Mouse (Mus musculus) heart, embryonic 15.5 days (tissue): ENCODE results near the gene Riox2. TPM values are rescaled to one million over a fixed set of nuclear protein-coding genes. Genes with fewer than 3 reads are reported as not detected.

Source experiments
- ATAC-seq: fragments of 200-750 bp; cut with Nextera tagmentation; replicated peaks from 2 replicates; pipeline ENCODE4 v1.8.0; 2017; ENCODE audit warnings: low read depth, moderate TSS enrichment; ENCODE audit not compliant: insufficient number of reproducible peaks, insufficient read depth, low FRiP score
- H3K27ac ChIP-seq: fragments of 300-500 bp; sonication (generic); 2 replicates; pipeline ENCODE4 v1.5.1; 2015; ENCODE audit warnings: mild to moderate bottlenecking, inconsistent platforms
- H3K27me3 ChIP-seq: fragments of 300-500 bp; sonication (generic); 2 replicates; pipeline ENCODE4 v1.6.1; 2015; ENCODE audit warnings: inconsistent platforms
- H3K36me3 ChIP-seq: fragments of 300-500 bp; sonication (generic); 2 replicates; pipeline ENCODE4 v1.6.1; 2015; ENCODE audit warnings: mild to moderate bottlenecking, inconsistent platforms
- H3K4me1 ChIP-seq: fragments of 300-500 bp; sonication (generic); replicated peaks from 2 replicates; pipeline ENCODE4 v1.6.1; 2015; ENCODE audit warnings: inconsistent platforms
- H3K4me2 ChIP-seq: fragments of 300-500 bp; sonication (generic); 2 replicates; pipeline ENCODE4 v1.6.1; 2015; ENCODE audit warnings: inconsistent platforms, mild to moderate bottlenecking, moderate library complexity
- H3K4me3 ChIP-seq: fragments of 300-500 bp; sonication (generic); 2 replicates; pipeline ENCODE4 v1.5.1; 2015; ENCODE audit warnings: mild to moderate bottlenecking, inconsistent platforms
- H3K9ac ChIP-seq: fragments of 300-500 bp; sonication (generic); 2 replicates; pipeline ENCODE4 v1.6.1; 2015; ENCODE audit warnings: mild to moderate bottlenecking, inconsistent platforms
- H3K9me3 ChIP-seq: fragments of 300-500 bp; sonication (generic); replicated peaks from 2 replicates; pipeline ENCODE4 v1.6.1; 2016; ENCODE audit warnings: inconsistent platforms
- WGBS: fragments of 180-500 bp; shearing (Covaris S2); methylation state at CpG from one replicate; pipeline ENCODE4 v1.1.7; 2015; ENCODE audit warnings: mixed read lengths; 5-methylcytosine and 5-hydroxymethylcytosine counted together
- polyA plus RNA-seq: library from polyadenylated mRNA; unstranded; fragments of >200 nt; fragmentation: Nextera tagmentation; extraction: Ambion mirVana; gene quantifications from 2 replicates; pipeline ENCODE4 v1.2.1, GENCODE M21; 2015

Riox2 gene
- polyA plus RNA-seq, 1 experiment from 2014 or later = 22.8 TPM

- WGBS = 44% methylated on average over 6 of the region's 6 CpGs
- ATAC-seq = no peak
- H3K9me3 ChIP-seq = no peaks in the 10 kb centered on the region; the same call in 1 of the 2 replicates
- no peaks in the 10 kb centered on the region for H3K27me3 ChIP-seq
- H3K4me1 ChIP-seq = peaks cover 7% of the 10 kb centered on the region
- H3K36me3 ChIP-seq = no peaks in the 10 kb centered on the region
- H3K4me3 ChIP-seq = peak overlapping the region; percentile 67
- H3K9ac ChIP-seq = peak overlapping the region; percentile 60; the same call in 1 of the 2 replicates
- H3K27ac ChIP-seq = no peak overlapping the region
- H3K4me2 ChIP-seq = peak overlapping the region; percentile 70
These were observed 971 bp downstream of the Riox2 start for GRCm38 (mm10) chr16:59472546-59472945.

GRCm38 (mm10) chr16:59474788-59475187 is 3.2 kb downstream of the Riox2 start:
- WGBS = 22% methylated on average over 1 of the region's 1 CpGs
- no peak for ATAC-seq

GRCm38 (mm10) chr16:59477955-59478354 is 6.4 kb downstream of the Riox2 start:
- H3K4me2 ChIP-seq = no peak overlapping the region
- no peaks in the 10 kb centered on the region for H3K9me3 ChIP-seq
- H3K9ac ChIP-seq = no peak overlapping the region
- ATAC-seq = no peak
- peaks cover under 1% of the 10 kb centered on the region; the same call in 1 of the 2 replicates for H3K4me1 ChIP-seq
- H3K4me3 ChIP-seq = no peak overlapping the region
- H3K27ac ChIP-seq = no peak overlapping the region
- H3K27me3 ChIP-seq = no peaks in the 10 kb centered on the region
- peaks cover 21% of the 10 kb centered on the region for H3K36me3 ChIP-seq
- WGBS = 80% methylated on average over 3 of the region's 3 CpGs

More at GRCm38 (mm10) chr16:59474788-59475187, 3.2 kb downstream of the Riox2 start:
- H3K36me3 ChIP-seq = peaks cover 9% of the 10 kb centered on the region
- no peaks in the 10 kb centered on the region; the same call in 1 of the 2 replicates for H3K9me3 ChIP-seq
- peaks cover 7% of the 10 kb centered on the region for H3K4me1 ChIP-seq
- no peaks in the 10 kb centered on the region for H3K27me3 ChIP-seq
- H3K4me3 ChIP-seq = no peak overlapping the region
- no peak overlapping the region for H3K4me2 ChIP-seq
- no peak overlapping the region for H3K9ac ChIP-seq
- H3K27ac ChIP-seq = no peak overlapping the region

- no peaks in the 10 kb centered on the region for H3K27me3 ChIP-seq
- peaks cover 79% of the 10 kb centered on the region for H3K36me3 ChIP-seq
- no peaks in the 10 kb centered on the region for H3K4me1 ChIP-seq
- H3K4me3 ChIP-seq = no peak overlapping the region
- H3K9me3 ChIP-seq = no peaks in the 10 kb centered on the region
- 71% methylated on average over 7 of the region's 7 CpGs for WGBS
- H3K9ac ChIP-seq = no peak overlapping the region
- H3K4me2 ChIP-seq = no peak overlapping the region
- no peak for ATAC-seq
- H3K27ac ChIP-seq = no peak overlapping the region
These were observed 15.7 kb downstream of the Riox2 start for GRCm38 (mm10) chr16:59487239-59487638.

- WGBS = 73% methylated on average over 9 of the region's 9 CpGs
- peaks cover 80% of the 10 kb centered on the region for H3K36me3 ChIP-seq
- H3K9ac ChIP-seq = no peak overlapping the region
- H3K4me1 ChIP-seq = no peaks in the 10 kb centered on the region
- no peaks in the 10 kb centered on the region for H3K9me3 ChIP-seq
- H3K27ac ChIP-seq = no peak overlapping the region
- no peak overlapping the region for H3K4me2 ChIP-seq
- ATAC-seq = no peak
- no peaks in the 10 kb centered on the region for H3K27me3 ChIP-seq
- H3K4me3 ChIP-seq = no peak overlapping the region
These were observed 16.5 kb downstream of the Riox2 start for GRCm38 (mm10) chr16:59487975-59488548.

- 83% methylated on average over 14 of the region's 14 CpGs for WGBS
- ATAC-seq = no peak
- H3K4me3 ChIP-seq = no peak overlapping the region
- H3K36me3 ChIP-seq = peaks cover 80% of the 10 kb centered on the region
- no peak overlapping the region for H3K4me2 ChIP-seq
- no peak overlapping the region for H3K27ac ChIP-seq
- 0 out of 2 replicates have a peak, but pooled peaks cover 3% of the 10 kb centered on the region for H3K4me1 ChIP-seq
- no peak overlapping the region for H3K9ac ChIP-seq
- H3K27me3 ChIP-seq = no peaks in the 10 kb centered on the region
- H3K9me3 ChIP-seq = no peaks in the 10 kb centered on the region
These were observed 21.6 kb downstream of the Riox2 start for GRCm38 (mm10) chr16:59493199-59493598.

- no peak overlapping the region for H3K27ac ChIP-seq
- peaks cover 60% of the 10 kb centered on the region for H3K36me3 ChIP-seq
- H3K9ac ChIP-seq = no peak overlapping the region
- no peaks in the 10 kb centered on the region for H3K27me3 ChIP-seq
- 91% methylated on average over 1 of the region's 1 CpGs for WGBS
- no peak overlapping the region for H3K4me3 ChIP-seq
- no peak overlapping the region for H3K4me2 ChIP-seq
- no peak for ATAC-seq
- H3K4me1 ChIP-seq = 0 out of 2 replicates have a peak, but pooled peaks cover 3% of the 10 kb centered on the region
- no peaks in the 10 kb centered on the region for H3K9me3 ChIP-seq
These were observed 26.4 kb downstream of the Riox2 start for GRCm38 (mm10) chr16:59497947-59498346.

GRCm38 (mm10) chr16:59499180-59499579 is 27.6 kb downstream of the Riox2 start:
- Histone ChIP-seq H3K4me1 (0 out of 2 replicates have a peak, but pooled peaks cover 3% of the 10 kb centered on the region), H3K9ac (no peak overlapping the region), H3K9me3 (no peaks in the 10 kb centered on the region), H3K36me3 (peaks cover 52% of the 10 kb centered on the region), H3K4me2 (no peak overlapping the region), H3K4me3 (no peak overlapping the region), H3K27ac (no peak overlapping the region), H3K27me3 (no peaks in the 10 kb centered on the region)
- 94% methylated on average over 3 of the region's 3 CpGs for WGBS
- ATAC-seq = no peak

- WGBS = 85% methylated on average over 5 of the region's 5 CpGs
- H3K36me3 ChIP-seq = peaks cover 40% of the 10 kb centered on the region; the same call in 1 of the 2 replicates
- no peak overlapping the region for H3K4me3 ChIP-seq
- H3K27me3 ChIP-seq = no peaks in the 10 kb centered on the region
- no peaks in the 10 kb centered on the region for H3K9me3 ChIP-seq
- no peak for ATAC-seq
- H3K4me1 ChIP-seq = peaks cover 7% of the 10 kb centered on the region; the same call in 1 of the 2 replicates
- no peak overlapping the region for H3K9ac ChIP-seq
- no peak overlapping the region for H3K4me2 ChIP-seq
- H3K27ac ChIP-seq = no peak overlapping the region
These were observed 38.3 kb downstream of the Riox2 start for GRCm38 (mm10) chr16:59509830-59510229.

GRCm38 (mm10) chr16:59515169-59515568 is 43.6 kb downstream of the Riox2 start:
- Histone ChIP-seq H3K9ac (no peak overlapping the region), H3K4me1 (peaks cover 35% of the 10 kb centered on the region), H3K36me3 (peaks cover 20% of the 10 kb centered on the region; the same call in 1 of the 2 replicates), H3K4me3 (no peak overlapping the region), H3K9me3 (no peaks in the 10 kb centered on the region), H3K27me3 (no peaks in the 10 kb centered on the region), H3K27ac (0 out of 2 replicates have a peak overlapping the region, but pooled peaks have one; percentile 16), H3K4me2 (no peak overlapping the region)
- 90% methylated on average over 5 of the region's 5 CpGs for WGBS
- no peak for ATAC-seq

GRCm38 (mm10) chr16:59516965-59517364 is 45.4 kb downstream of the Riox2 start:
- H3K9ac ChIP-seq = peak overlapping the region; percentile 17; the same call in 1 of the 2 replicates

More at GRCm38 (mm10) chr16:59516965-59517364, 45.4 kb downstream of the Riox2 start:
- peak; percentile 75 for ATAC-seq
- Histone ChIP-seq H3K9me3 (no peaks in the 10 kb centered on the region), H3K27ac (peak overlapping the region; percentile 97), H3K4me2 (peak overlapping the region; percentile 52), H3K4me3 (peak overlapping the region; percentile 20), H3K27me3 (no peaks in the 10 kb centered on the region), H3K4me1 (peaks cover 36% of the 10 kb centered on the region), H3K36me3 (peaks cover 12% of the 10 kb centered on the region; the same call in 1 of the 2 replicates)
- 38% methylated on average over 10 of the region's 10 CpGs for WGBS
